Mouse (Mus musculus): ENCODE data around the gene Dleu7. TPM values are rescaled to one million over a fixed set of nuclear protein-coding genes. Genes with fewer than 3 reads are reported as not detected.

The Dleu7 gene
- polyA plus RNA-seq, 1 experiment: not detected

GRCm38 (mm10) chr14:62300031-62300430 is 7.2 kb upstream of the Dleu7 start:
- Histone ChIP-seq H3K4me3 (ENCODE audit: insufficient read depth, poor library complexity, severe bottlenecking) (no peak overlapping the region), H3K79me2 (ENCODE audit: control insufficient read depth, insufficient read depth) (no peaks in the 10 kb centered on the region), H3K36me3 (ENCODE audit: control insufficient read depth, insufficient read depth) (no peaks in the 10 kb centered on the region), H3K27me3 (ENCODE audit: control insufficient read depth, insufficient read depth, insufficient read length) (no peaks in the 10 kb centered on the region), H3K79me3 (ENCODE audit: low read depth) (no peaks in the 10 kb centered on the region), H3ac (ENCODE audit: control insufficient read depth, insufficient read length, low read depth) (no peak overlapping the region)
- no peak for TF ChIP-seq MYOD1 (IDR thresholded peaks at IDR 0.05; ENCODE audit: control insufficient read depth, insufficient read length, low read depth)
- TF ChIP-seq USF1 (IDR thresholded peaks at IDR 0.05; ENCODE audit: low read depth): no peak
- TF ChIP-seq CTCF (IDR thresholded peaks at IDR 0.05; ENCODE audit: control insufficient read depth, insufficient read depth, insufficient read length): no peak
- no peak for TF ChIP-seq MAX (IDR thresholded peaks at IDR 0.05)
- TF ChIP-seq CEBPB (IDR thresholded peaks at IDR 0.05; ENCODE audit: low read depth): no peak
- TF ChIP-seq FOSL1 (IDR thresholded peaks at IDR 0.05; ENCODE audit: insufficient read depth, low read length, poor library complexity, severe bottlenecking): no peak

- H3K79me2 ChIP-seq (ENCODE audit: control insufficient read depth, insufficient read depth): no peaks in the 10 kb centered on the region
- H3K4me3 ChIP-seq (ENCODE audit: insufficient read depth, poor library complexity, severe bottlenecking): no peak overlapping the region
- TF ChIP-seq USF1 (IDR thresholded peaks at IDR 0.05; ENCODE audit: low read depth): no peak
- no peak for TF ChIP-seq MYOG (IDR thresholded peaks at IDR 0.05; ENCODE audit: control insufficient read depth, extremely low read depth, insufficient read length)
- no peak for TF ChIP-seq FOSL1 (IDR thresholded peaks at IDR 0.05; ENCODE audit: insufficient read depth, low read length, poor library complexity, severe bottlenecking)
- no peak for TF ChIP-seq CEBPB (IDR thresholded peaks at IDR 0.05; ENCODE audit: low read depth)
- no peak for TF ChIP-seq MYOD1 (IDR thresholded peaks at IDR 0.05; ENCODE audit: control insufficient read depth, insufficient read length, low read depth)
- no peak for TF ChIP-seq MAX (IDR thresholded peaks at IDR 0.05)
- no peak for TF ChIP-seq CTCF (IDR thresholded peaks at IDR 0.05; ENCODE audit: control insufficient read depth, insufficient read depth, insufficient read length)
- peaks cover under 1% of the 10 kb centered on the region for H3K27me3 ChIP-seq (ENCODE audit: control insufficient read depth, insufficient read depth, insufficient read length)
- H3ac ChIP-seq (ENCODE audit: control insufficient read depth, insufficient read length, low read depth): no peak overlapping the region
- H3K36me3 ChIP-seq (ENCODE audit: control insufficient read depth, insufficient read depth): no peaks in the 10 kb centered on the region
- no peaks in the 10 kb centered on the region for H3K79me3 ChIP-seq (ENCODE audit: low read depth)
Measured at GRCm38 (mm10) chr14:62298808-62299207, 6.0 kb upstream of the Dleu7 start.

GRCm38 (mm10) chr14:62292166-62292487 is 720 bp downstream of the Dleu7 start:
- TF ChIP-seq MAX (IDR thresholded peaks at IDR 0.05): no peak
- TF ChIP-seq MYOG (IDR thresholded peaks at IDR 0.05; ENCODE audit: control insufficient read depth, extremely low read depth, insufficient read length): no peak
- TF ChIP-seq FOSL1 (IDR thresholded peaks at IDR 0.05; ENCODE audit: insufficient read depth, low read length, poor library complexity, severe bottlenecking): no peak
- no peak for TF ChIP-seq CTCF (IDR thresholded peaks at IDR 0.05; ENCODE audit: control insufficient read depth, insufficient read depth, insufficient read length)
- TF ChIP-seq USF1 (IDR thresholded peaks at IDR 0.05; ENCODE audit: low read depth): no peak
- TF ChIP-seq CEBPB (IDR thresholded peaks at IDR 0.05; ENCODE audit: low read depth): no peak
- TF ChIP-seq MYOD1 (IDR thresholded peaks at IDR 0.05; ENCODE audit: control insufficient read depth, insufficient read length, low read depth): no peak
- Histone ChIP-seq H3K27me3 (ENCODE audit: control insufficient read depth, insufficient read depth, insufficient read length) (peaks cover 14% of the 10 kb centered on the region), H3K79me3 (ENCODE audit: low read depth) (no peaks in the 10 kb centered on the region), H3K79me2 (ENCODE audit: control insufficient read depth, insufficient read depth) (no peaks in the 10 kb centered on the region), H3K4me3 (ENCODE audit: insufficient read depth, poor library complexity, severe bottlenecking) (no peak overlapping the region), H3ac (ENCODE audit: control insufficient read depth, insufficient read length, low read depth) (no peak overlapping the region), H3K36me3 (ENCODE audit: control insufficient read depth, insufficient read depth) (no peaks in the 10 kb centered on the region)

GRCm38 (mm10) chr14:62291406-62291987 is 1.4 kb downstream of the Dleu7 start:
- Histone ChIP-seq H3K79me2 (ENCODE audit: control insufficient read depth, insufficient read depth) (no peaks in the 10 kb centered on the region), H3K27me3 (ENCODE audit: control insufficient read depth, insufficient read depth, insufficient read length) (peaks cover 14% of the 10 kb centered on the region), H3K79me3 (ENCODE audit: low read depth) (no peaks in the 10 kb centered on the region), H3K36me3 (ENCODE audit: control insufficient read depth, insufficient read depth) (no peaks in the 10 kb centered on the region), H3K4me3 (ENCODE audit: insufficient read depth, poor library complexity, severe bottlenecking) (no peak overlapping the region), H3ac (ENCODE audit: control insufficient read depth, insufficient read length, low read depth) (no peak overlapping the region)
- TF ChIP-seq CTCF (IDR thresholded peaks at IDR 0.05; ENCODE audit: control insufficient read depth, insufficient read depth, insufficient read length): no peak
- TF ChIP-seq FOSL1 (IDR thresholded peaks at IDR 0.05; ENCODE audit: insufficient read depth, low read length, poor library complexity, severe bottlenecking): no peak
- no peak for TF ChIP-seq USF1 (IDR thresholded peaks at IDR 0.05; ENCODE audit: low read depth)

- TF ChIP-seq FOSL1 (IDR thresholded peaks at IDR 0.05; ENCODE audit: insufficient read depth, low read length, poor library complexity, severe bottlenecking): no peak
- no peak for TF ChIP-seq CTCF (IDR thresholded peaks at IDR 0.05; ENCODE audit: control insufficient read depth, insufficient read depth, insufficient read length)
- TF ChIP-seq MYOG (IDR thresholded peaks at IDR 0.05; ENCODE audit: control insufficient read depth, extremely low read depth, insufficient read length): no peak
- no peak for TF ChIP-seq MAX (IDR thresholded peaks at IDR 0.05)
- no peak for TF ChIP-seq USF1 (IDR thresholded peaks at IDR 0.05; ENCODE audit: low read depth)
- TF ChIP-seq CEBPB (IDR thresholded peaks at IDR 0.05; ENCODE audit: low read depth): no peak
- TF ChIP-seq MYOD1 (IDR thresholded peaks at IDR 0.05; ENCODE audit: control insufficient read depth, insufficient read length, low read depth): no peak
- H3K79me3 ChIP-seq (ENCODE audit: low read depth): no peaks in the 10 kb centered on the region
- H3K4me3 ChIP-seq (ENCODE audit: insufficient read depth, poor library complexity, severe bottlenecking): no peak overlapping the region
- H3K36me3 ChIP-seq (ENCODE audit: control insufficient read depth, insufficient read depth): no peaks in the 10 kb centered on the region
- H3K79me2 ChIP-seq (ENCODE audit: control insufficient read depth, insufficient read depth): no peaks in the 10 kb centered on the region
- peaks cover 12% of the 10 kb centered on the region for H3K27me3 ChIP-seq (ENCODE audit: control insufficient read depth, insufficient read depth, insufficient read length)
- H3ac ChIP-seq (ENCODE audit: control insufficient read depth, insufficient read length, low read depth): no peak overlapping the region
Measured at GRCm38 (mm10) chr14:62288731-62289130, 4.1 kb downstream of the Dleu7 start.

GRCm38 (mm10) chr14:62282974-62283373 is 9.9 kb downstream of the Dleu7 start:
- Histone ChIP-seq H3K79me2 (ENCODE audit: control insufficient read depth, insufficient read depth) (no peaks in the 10 kb centered on the region), H3K36me3 (ENCODE audit: control insufficient read depth, insufficient read depth) (no peaks in the 10 kb centered on the region), H3K4me3 (ENCODE audit: insufficient read depth, poor library complexity, severe bottlenecking) (no peak overlapping the region), H3K27me3 (ENCODE audit: control insufficient read depth, insufficient read depth, insufficient read length) (peaks cover 4% of the 10 kb centered on the region), H3ac (ENCODE audit: control insufficient read depth, insufficient read length, low read depth) (no peak overlapping the region), H3K79me3 (ENCODE audit: low read depth) (no peaks in the 10 kb centered on the region)
- TF ChIP-seq USF1 (IDR thresholded peaks at IDR 0.05; ENCODE audit: low read depth) (no peak), CEBPB (IDR thresholded peaks at IDR 0.05; ENCODE audit: low read depth) (no peak), FOSL1 (IDR thresholded peaks at IDR 0.05; ENCODE audit: insufficient read depth, low read length, poor library complexity, severe bottlenecking) (no peak), MYOG (IDR thresholded peaks at IDR 0.05; ENCODE audit: control insufficient read depth, extremely low read depth, insufficient read length) (no peak), MYOD1 (IDR thresholded peaks at IDR 0.05; ENCODE audit: control insufficient read depth, insufficient read length, low read depth) (no peak), MAX (IDR thresholded peaks at IDR 0.05) (no peak), CTCF (IDR thresholded peaks at IDR 0.05; ENCODE audit: control insufficient read depth, insufficient read depth, insufficient read length) (no peak)

Measured in C2C12 (cell line).